Mouse (Mus musculus) brain, embryonic 14.5 days (tissue): ENCODE results near the gene Mrgprh.

Source experiments
- CTCF ChIP-seq: fragments of 200-500 bp; IDR thresholded peaks from 2 replicates; pipeline ENCODE4 v1.5.1; 2012; ENCODE audit warnings: inconsistent platforms, mild to moderate bottlenecking, moderate library complexity, borderline replicate concordance; ENCODE audit not compliant: insufficient read depth, insufficient read length; ENCODE audit errors: extremely low read depth
- POLR2A ChIP-seq: fragments of 200-500 bp; IDR thresholded peaks from 2 replicates; pipeline ENCODE4 v1.6.1; 2012; ENCODE audit warnings: mild to moderate bottlenecking, inconsistent platforms, borderline replicate concordance; ENCODE audit not compliant: poor library complexity, insufficient read depth, insufficient read length, severe bottlenecking; ENCODE audit errors: extremely low read depth

DNA sequence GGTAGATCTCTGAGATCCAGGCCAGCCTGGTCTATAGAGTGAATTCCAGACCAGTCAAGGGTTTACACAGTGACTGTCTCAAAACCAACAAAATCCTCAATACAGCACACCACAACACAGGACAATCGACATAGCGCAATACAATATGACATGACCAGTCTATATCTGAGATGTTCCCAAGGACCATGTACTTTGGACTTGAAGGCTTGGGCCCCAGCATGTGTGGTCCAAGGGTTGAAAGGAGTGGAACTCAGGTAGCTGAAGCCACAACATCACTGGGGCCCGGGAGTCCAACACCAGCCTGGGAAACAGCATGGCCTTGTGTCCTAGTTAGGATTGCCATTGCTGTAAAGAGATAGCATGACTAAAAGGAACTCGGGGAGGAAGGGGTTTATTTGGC lies 43.2 kb upstream of the Mrgprh start:
- TF ChIP-seq CTCF (no peak), POLR2A (no peak)
